Mouse (Mus musculus): ENCODE data around the gene Efnb2. TPM values are rescaled to one million over a fixed set of nuclear protein-coding genes. Genes with fewer than 3 reads are reported as not detected.
A peak's percentile ranks its signal among the peaks of the same experiment; 100 is the strongest.

Efnb2 gene
- polyA plus RNA-seq, 1 experiment from 2014 or later = 30.8 TPM

- TF ChIP-seq CTCF (IDR thresholded peaks at IDR 0.05) = peak; percentile 42
These were observed 17.2 kb upstream of the Efnb2 start for GRCm38 (mm10) chr8:8678236-8678635.

GRCm38 (mm10) chr8:8674864-8675263 lies 13.8 kb upstream of the Efnb2 start:
- DNase-seq (ENCODE audit: low read depth, low spot score) = no peak
- POLR2A ChIA-PET = interaction anchor here (0.6 kb wide), 1 partner anchor 11 kb away, joined by 3 read pairs; no protein-coding TSS in a partner anchor
- H3K27me3 ChIP-seq = no peaks in the 10 kb centered on the region
- no peak for TF ChIP-seq CTCF (IDR thresholded peaks at IDR 0.05)
- CTCF ChIA-PET = interaction anchor here (1.3 kb wide), 1 partner anchor 11 kb away, joined by 3 read pairs; no protein-coding TSS in a partner anchor
- no peak for ATAC-seq
- in situ Hi-C loops (cut with MboI; ENCODE audit: low pct_unique_long_range_greater_than_20kb) = loop anchor here (5.0 kb wide), 2 partner anchors 317 to 497 kb away; no protein-coding TSS in a partner anchor

More at GRCm38 (mm10) chr8:8678236-8678635, 17.2 kb upstream of the Efnb2 start:
- ATAC-seq (no peak), DNase-seq (ENCODE audit: low read depth, low spot score) (no peak)
- ChIA-PET POLR2A (no interaction called here), CTCF (no interaction called here)
- in situ Hi-C loops (cut with MboI; ENCODE audit: low pct_unique_long_range_greater_than_20kb) = no loop called here
- no peaks in the 10 kb centered on the region for H3K27me3 ChIP-seq

- ATAC-seq (peak; percentile 41), DNase-seq (ENCODE audit: low read depth, low spot score) (no peak)
- no peaks in the 10 kb centered on the region for H3K27me3 ChIP-seq
- CTCF ChIA-PET = interaction anchor here (1.8 to 1.9 kb wide), 3 partner anchors 331 to 513 kb away, joined by 6 to 16 read pairs (median 9); no protein-coding TSS in a partner anchor
- POLR2A ChIA-PET = no interaction called here
- no peak for TF ChIP-seq CTCF (IDR thresholded peaks at IDR 0.05)
- in situ Hi-C loops (cut with MboI; ENCODE audit: low pct_unique_long_range_greater_than_20kb) = no loop called here
These were observed 707 bp upstream of the Efnb2 start for GRCm38 (mm10) chr8:8661759-8662138.

- no peak for DNase-seq (ENCODE audit: low read depth, low spot score)
- no peak for TF ChIP-seq CTCF (IDR thresholded peaks at IDR 0.05)
- POLR2A ChIA-PET = no interaction called here
- peak; percentile 17 for ATAC-seq
- CTCF ChIA-PET = interaction anchor here (0.9 to 1.9 kb wide), 2 partner anchors 332 to 514 kb away, joined by 4 to 9 read pairs; no protein-coding TSS in a partner anchor
- in situ Hi-C loops (cut with MboI; ENCODE audit: low pct_unique_long_range_greater_than_20kb) = no loop called here
- no peaks in the 10 kb centered on the region for H3K27me3 ChIP-seq
These were observed 539 bp downstream of the Efnb2 start for GRCm38 (mm10) chr8:8660307-8661098.

- TF ChIP-seq CTCF (IDR thresholded peaks at IDR 0.05) = no peak
- DNase-seq (ENCODE audit: low read depth, low spot score) (no peak), ATAC-seq (peak; percentile 7)
- in situ Hi-C loops (cut with MboI; ENCODE audit: low pct_unique_long_range_greater_than_20kb) = loop anchor here (10.0 kb wide), 3 partner anchors 385 to 1875 kb away; no protein-coding TSS in a partner anchor
- POLR2A ChIA-PET = interaction anchor here (0.6 kb wide), 1 partner anchor 333 kb away, joined by 5 read pairs; no protein-coding TSS in a partner anchor
- no peaks in the 10 kb centered on the region for H3K27me3 ChIP-seq
- CTCF ChIA-PET = interaction anchor here (0.9 kb wide), 1 partner anchor 333 kb away, joined by 4 read pairs; no protein-coding TSS in a partner anchor
These were observed 1.3 kb downstream of the Efnb2 start for GRCm38 (mm10) chr8:8659503-8660306.

- no peaks in the 10 kb centered on the region for H3K27me3 ChIP-seq
- CTCF ChIA-PET = interaction anchor here (0.7 to 0.8 kb wide), 2 partner anchors 55 to 334 kb away, joined by 3 read pairs; no protein-coding TSS in a partner anchor
- TF ChIP-seq CTCF (IDR thresholded peaks at IDR 0.05) = no peak
- peak; percentile 44 for ATAC-seq
- no peak for DNase-seq (ENCODE audit: low read depth, low spot score)
- POLR2A ChIA-PET = interaction anchor here (0.5 to 1.0 kb wide), 3 partner anchors 10 to 603 kb away, joined by 3 to 4 read pairs (median 3); no protein-coding TSS in a partner anchor
- in situ Hi-C loops (cut with MboI; ENCODE audit: low pct_unique_long_range_greater_than_20kb) = loop anchor here (10.0 kb wide), 3 partner anchors 384 to 1874 kb away; no protein-coding TSS in a partner anchor
These were observed 2.4 kb downstream of the Efnb2 start for GRCm38 (mm10) chr8:8658426-8659224.

GRCm38 (mm10) chr8:8657692-8658355 lies 3.2 kb downstream of the Efnb2 start:
- POLR2A ChIA-PET = interaction anchor here (0.6 to 1.0 kb wide), 3 partner anchors 9 to 571 kb away, joined by 3 to 4 read pairs (median 4); no protein-coding TSS in a partner anchor
- no peak for TF ChIP-seq CTCF (IDR thresholded peaks at IDR 0.05)
- DNase-seq (ENCODE audit: low read depth, low spot score) (no peak), ATAC-seq (no peak)
- H3K27me3 ChIP-seq = no peaks in the 10 kb centered on the region
- CTCF ChIA-PET = interaction anchor here (0.8 kb wide), 1 partner anchor 55 kb away, joined by 3 read pairs; no protein-coding TSS in a partner anchor
- in situ Hi-C loops (cut with MboI; ENCODE audit: low pct_unique_long_range_greater_than_20kb) = loop anchor here (10.0 kb wide), 3 partner anchors 383 to 1873 kb away; no protein-coding TSS in a partner anchor

GRCm38 (mm10) chr8:8656578-8657441 lies 4.2 kb downstream of the Efnb2 start:
- no peak for TF ChIP-seq CTCF (IDR thresholded peaks at IDR 0.05)
- POLR2A ChIA-PET = interaction anchor here (0.5 to 0.9 kb wide), 3 partner anchors 9 to 529 kb away, joined by 3 to 4 read pairs (median 4); no protein-coding TSS in a partner anchor
- in situ Hi-C loops (cut with MboI; ENCODE audit: low pct_unique_long_range_greater_than_20kb) = loop anchor here (10.0 kb wide), 3 partner anchors 382 to 1872 kb away; no protein-coding TSS in a partner anchor
- CTCF ChIA-PET = interaction anchor here (1.6 kb wide), 1 partner anchor 12 kb away, joined by 7 read pairs; no protein-coding TSS in a partner anchor
- ATAC-seq (no peak), DNase-seq (ENCODE audit: low read depth, low spot score) (no peak)
- no peaks in the 10 kb centered on the region for H3K27me3 ChIP-seq

Data from Patski (cell line).